Mouse (Mus musculus): ENCODE data around the gene Mfsd12.

- TF ChIP-seq ZC3H11A (IDR thresholded peaks at IDR 0.05; ENCODE audit: borderline replicate concordance, low read depth, low read length) (no peak), CHD2 (IDR thresholded peaks at IDR 0.05; ENCODE audit: low read depth, low read length) (no peak), MAFK (IDR thresholded peaks at IDR 0.05; ENCODE audit: insufficient read depth, low read depth, low read length) (no peak), ZNF384 (IDR thresholded peaks at IDR 0.05; ENCODE audit: low read depth, low read length) (no peak), HCFC1 (IDR thresholded peaks at IDR 0.05; ENCODE audit: borderline replicate concordance, insufficient read depth, low read length) (no peak)
Observed at GRCm38 (mm10) chr10:81356352-81356990, 820 bp upstream of the Mfsd12 start.

Measured in ES-E14 (cell line).